Mouse (Mus musculus) myocyte (in vitro differentiated cells): ENCODE results near the gene Mia2.

Experiments
- CEBPB ChIP-seq: IDR thresholded peaks from 2 replicates; pipeline ENCODE4 v1.6.1; 2011; ENCODE audit warnings: mild to moderate bottlenecking, moderate library complexity; ENCODE audit not compliant: poor library complexity, insufficient read depth, severe bottlenecking
- E2F4 ChIP-seq: IDR thresholded peaks from one replicate; pipeline ENCODE4 v1.6.1; 2011; ENCODE audit warnings: mild to moderate bottlenecking, control low read depth, moderate library complexity; ENCODE audit not compliant: insufficient read depth
- MAX ChIP-seq: IDR thresholded peaks from one replicate; pipeline ENCODE4 v1.6.1; 2011; ENCODE audit warnings: low read depth, mild to moderate bottlenecking, control low read depth
- POLR2A ChIP-seq: IDR thresholded peaks from one replicate; pipeline ENCODE4 v1.6.1; 2011; ENCODE audit warnings: low read depth, mild to moderate bottlenecking, control low read depth, moderate library complexity; ENCODE audit not compliant: insufficient read length
- TCF12 ChIP-seq: IDR thresholded peaks from one replicate; pipeline ENCODE4 v1.6.1; 2011; ENCODE audit warnings: mild to moderate bottlenecking, control low read depth; ENCODE audit not compliant: poor library complexity, insufficient read depth, severe bottlenecking
- USF1 ChIP-seq: IDR thresholded peaks from one replicate; pipeline ENCODE4 v1.6.1; 2011; ENCODE audit warnings: low read depth, mild to moderate bottlenecking, control low read depth, moderate library complexity

GRCm38 (mm10) chr12:59132462-59132861 is 36.9 kb downstream of the Mia2 start:
- TF ChIP-seq CEBPB (no peak), TCF12 (no peak), POLR2A (no peak), USF1 (no peak), E2F4 (no peak), MAX (no peak)
